Mouse (Mus musculus) right cerebral cortex, adult 2 months (tissue): ENCODE results near the gene Msrb1.
"Not testable (repeated sequence)": the region's sequence is repeated elsewhere in the genome, so short reads cannot be mapped to it uniquely, and the experiment has no call there.

Experiments used
- DNase-seq, 2 experiments: peaks; one replicate each; pipeline ENCODE4 v3.0.0; 2021 to 2022; ENCODE audit warnings: low spot score in 2 of 2

Msrb1 gene

GRCm38 (mm10) chr17:24719494-24720222 lies 16.8 kb upstream of the Msrb1 start:
- DNase-seq: peak; percentile 99

- DNase-seq: peak in 1 of 2 experiments; percentile 13
These were observed 15.8 kb upstream of the Msrb1 start for GRCm38 (mm10) chr17:24720616-24721015.

- DNase-seq: not testable (repeated sequence)
These were observed 15.0 kb upstream of the Msrb1 start for GRCm38 (mm10) chr17:24721383-24721955.

- no peak for DNase-seq
These were observed 14.1 kb upstream of the Msrb1 start for GRCm38 (mm10) chr17:24722220-24722924.

- no peak for DNase-seq
These were observed 13.1 kb upstream of the Msrb1 start for GRCm38 (mm10) chr17:24723122-24723880.

- no peak for DNase-seq
These were observed 12.6 kb upstream of the Msrb1 start for GRCm38 (mm10) chr17:24723881-24724180.

GRCm38 (mm10) chr17:24724184-24724583 lies 12.3 kb upstream of the Msrb1 start, which contains the start of gene Ndufb10:
Gene Ndufb10, minus strand, starts transcription at chr17:24724478.
- peak; percentile 98 for DNase-seq

GRCm38 (mm10) chr17:24725637-24726390 lies 10.6 kb upstream of the Msrb1 start:
- no peak for DNase-seq

- no peak for DNase-seq
These were observed 8.8 kb upstream of the Msrb1 start, which contains the start of gene Rpl3l for GRCm38 (mm10) chr17:24727618-24728017. Gene Rpl3l, plus strand, starts transcription at chr17:24727820.

GRCm38 (mm10) chr17:24728184-24728583 lies 8.3 kb upstream of the Msrb1 start:
- DNase-seq: no peak

GRCm38 (mm10) chr17:24729067-24729466 lies 7.4 kb upstream of the Msrb1 start:
- no peak for DNase-seq

- no peak for DNase-seq
These were observed 5.7 kb upstream of the Msrb1 start for GRCm38 (mm10) chr17:24730787-24731186.

- DNase-seq: no peak
These were observed 4.1 kb upstream of the Msrb1 start for GRCm38 (mm10) chr17:24732233-24732935.

- DNase-seq: no peak
These were observed 2.9 kb upstream of the Msrb1 start for GRCm38 (mm10) chr17:24733434-24734050.

- DNase-seq: no peak
These were observed 1.9 kb upstream of the Msrb1 start for GRCm38 (mm10) chr17:24734513-24734912.

GRCm38 (mm10) chr17:24735446-24735845 lies 996 bp upstream of the Msrb1 start:
- no peak for DNase-seq

GRCm38 (mm10) chr17:24737135-24737810 lies 831 bp downstream of the Msrb1 start:
- no peak for DNase-seq

- DNase-seq: no peak
These were observed 1.8 kb downstream of the Msrb1 start for GRCm38 (mm10) chr17:24738238-24738637.

- DNase-seq: no peak
These were observed 3.5 kb downstream of the Msrb1 start for GRCm38 (mm10) chr17:24739926-24740325.

- DNase-seq: no peak
These were observed 5.9 kb downstream of the Msrb1 start for GRCm38 (mm10) chr17:24742307-24742706.
